Mouse (Mus musculus): ENCODE data around the gene Kif3a.

- TF ChIP-seq CTCF (IDR thresholded peaks at IDR 0.05; ENCODE audit: low read depth), result 0 out of 2 replicates have a peak, but pooled peaks have one; percentile 4
- no peak for TF ChIP-seq EP300 (IDR thresholded peaks at IDR 0.05; ENCODE audit: low read depth)
Observed at GRCm38 (mm10) chr11:53520122-53520978, 46.8 kb upstream of the Kif3a start.

All from heart, postnatal 0 days (tissue).